Mouse (Mus musculus): ENCODE data around the gene Slc4a8. TPM values are rescaled to one million over a fixed set of nuclear protein-coding genes. Genes with fewer than 3 reads are reported as not detected.
A peak's percentile ranks its signal among the peaks of the same experiment; 100 is the strongest.
"Not testable (repeated sequence)": the region's sequence is repeated elsewhere in the genome, so short reads cannot be mapped to it uniquely, and the experiment has no call there.

Slc4a8 gene
- polyA plus RNA-seq, 1 experiment: 30.1 TPM

GRCm38 (mm10) chr15:100821824-100822223, 60.3 kb downstream of the Slc4a8 start:
- WGBS: 65% methylated on average over 8 of the region's 8 CpGs
- Histone ChIP-seq H3K27ac (ENCODE audit: insufficient read depth, low read length) (no peak overlapping the region), H3K4me1 (ENCODE audit: control insufficient read depth, insufficient read depth, low read length) (no peaks in the 10 kb centered on the region), H3K27me3 (ENCODE audit: control insufficient read depth, insufficient read depth, low read length) (no peaks in the 10 kb centered on the region), H3K4me3 (replicated peaks; ENCODE audit: insufficient read depth, low read depth, low read length) (no peak overlapping the region)
- TF ChIP-seq CTCF (IDR thresholded peaks at IDR 0.05; ENCODE audit: borderline replicate concordance, insufficient read depth, low read depth, low read length) (0 out of 2 replicates have a peak, but pooled peaks have one; percentile 14), POLR2A (IDR thresholded peaks at IDR 0.05; ENCODE audit: borderline replicate concordance, insufficient read depth, low read length) (no peak)
- no peak for DNase-seq

- not testable (repeated sequence) for H3K27me3 ChIP-seq (ENCODE audit: control insufficient read depth, insufficient read depth, low read length); H3K4me1 ChIP-seq (ENCODE audit: control insufficient read depth, insufficient read depth, low read length); H3K27ac ChIP-seq (ENCODE audit: insufficient read depth, low read length); H3K4me3 ChIP-seq (replicated peaks; ENCODE audit: insufficient read depth, low read depth, low read length); DNase-seq
- 24% methylated on average over 4 of the region's 4 CpGs for WGBS
Observed at GRCm38 (mm10) chr15:100822370-100822769, 60.8 kb downstream of the Slc4a8 start.

- H3K27me3 ChIP-seq (ENCODE audit: control insufficient read depth, insufficient read depth, low read length): no peaks in the 10 kb centered on the region
- WGBS: 12% methylated on average over 26 of the region's 26 CpGs
- H3K4me1 ChIP-seq (ENCODE audit: control insufficient read depth, insufficient read depth, low read length): no peaks in the 10 kb centered on the region
- DNase-seq: peak in 1 of 2 experiments; percentile 18
- no peak for TF ChIP-seq POLR2A (IDR thresholded peaks at IDR 0.05; ENCODE audit: borderline replicate concordance, insufficient read depth, low read length)
- TF ChIP-seq CTCF (IDR thresholded peaks at IDR 0.05; ENCODE audit: borderline replicate concordance, insufficient read depth, low read depth, low read length): no peak
- peak overlapping the region; percentile 0 for H3K4me3 ChIP-seq (replicated peaks; ENCODE audit: insufficient read depth, low read depth, low read length)
- no peak overlapping the region for H3K27ac ChIP-seq (ENCODE audit: insufficient read depth, low read length)
Observed at GRCm38 (mm10) chr15:100825249-100825856, 63.8 kb downstream of the Slc4a8 start.

DNA sequence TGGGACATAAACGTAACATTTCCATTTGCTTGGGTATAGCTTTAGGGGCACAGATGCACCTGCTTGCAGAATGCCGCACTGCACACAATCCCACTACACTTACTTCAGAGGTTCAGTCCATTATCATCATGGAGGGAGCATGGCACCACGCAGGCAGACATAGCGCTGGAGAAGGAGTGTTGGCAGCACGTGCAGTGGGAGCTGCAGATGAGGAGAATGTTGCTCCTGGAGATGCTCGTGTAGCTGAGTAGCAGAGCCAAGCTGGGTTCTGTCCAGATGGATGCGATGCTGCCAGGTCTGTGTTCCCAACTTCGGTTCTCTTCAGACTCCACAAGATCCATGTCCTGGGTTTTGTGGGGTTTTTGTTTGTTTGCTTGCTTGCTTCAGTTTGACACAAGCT, 64.5 kb downstream of the Slc4a8 start:
- WGBS: 52% methylated on average over 8 of the region's 8 CpGs
- no peak overlapping the region for H3K27ac ChIP-seq (ENCODE audit: insufficient read depth, low read length)
- DNase-seq: no peak
- TF ChIP-seq CTCF (IDR thresholded peaks at IDR 0.05; ENCODE audit: borderline replicate concordance, insufficient read depth, low read depth, low read length): no peak
- H3K4me3 ChIP-seq (replicated peaks; ENCODE audit: insufficient read depth, low read depth, low read length): no peak overlapping the region
- H3K27me3 ChIP-seq (ENCODE audit: control insufficient read depth, insufficient read depth, low read length): no peaks in the 10 kb centered on the region
- H3K4me1 ChIP-seq (ENCODE audit: control insufficient read depth, insufficient read depth, low read length): no peaks in the 10 kb centered on the region

DNA sequence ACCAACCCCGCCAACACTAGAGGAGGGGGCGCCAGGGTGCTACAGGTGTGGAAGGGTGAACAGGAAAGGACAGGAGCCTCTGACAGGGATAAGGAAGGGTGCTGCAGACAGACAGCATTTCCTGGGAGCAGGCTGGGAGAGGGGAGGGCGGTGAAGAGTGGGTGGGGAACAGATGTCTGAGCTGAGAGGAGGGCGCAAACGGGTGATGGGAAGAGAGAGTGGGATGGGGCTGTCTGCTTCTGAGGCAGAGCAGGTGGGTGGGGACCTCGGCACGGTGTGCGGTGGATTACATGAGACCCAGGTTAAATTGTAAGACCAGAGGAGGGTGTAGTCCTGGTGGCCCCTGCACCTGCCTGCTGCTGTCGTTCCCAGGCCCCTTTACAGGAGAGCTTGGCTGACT, 68.2 kb downstream of the Slc4a8 start:
- 78% methylated on average over 9 of the region's 9 CpGs for WGBS

DNA sequence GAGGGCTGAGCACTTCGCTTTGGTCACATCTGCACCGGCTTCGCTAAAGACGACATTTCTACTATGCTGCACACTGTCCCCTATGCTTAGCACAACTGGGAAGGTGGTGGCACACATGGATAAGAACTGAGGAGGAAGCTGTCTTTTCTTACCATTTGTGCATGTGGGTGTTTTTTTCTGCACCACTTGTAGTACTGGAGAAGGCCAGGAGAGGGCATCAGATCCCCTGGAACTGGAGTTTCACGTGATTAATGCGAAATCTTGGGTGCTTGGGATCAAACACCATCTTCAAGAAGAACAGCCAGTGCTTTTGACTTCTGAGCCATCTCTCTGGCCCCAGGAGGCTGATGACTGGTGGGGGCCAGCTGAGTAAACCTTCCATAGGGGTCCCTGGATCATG, 69.1 kb downstream of the Slc4a8 start:
- Histone ChIP-seq H3K27ac (ENCODE audit: insufficient read depth, low read length) (no peak overlapping the region), H3K4me3 (replicated peaks; ENCODE audit: insufficient read depth, low read depth, low read length) (no peak overlapping the region), H3K4me1 (ENCODE audit: control insufficient read depth, insufficient read depth, low read length) (no peaks in the 10 kb centered on the region), H3K27me3 (ENCODE audit: control insufficient read depth, insufficient read depth, low read length) (no peaks in the 10 kb centered on the region)
- no peak for DNase-seq
- 62% methylated on average over 6 of the region's 6 CpGs for WGBS
- TF ChIP-seq POLR2A (IDR thresholded peaks at IDR 0.05; ENCODE audit: borderline replicate concordance, insufficient read depth, low read length) (no peak), CTCF (IDR thresholded peaks at IDR 0.05; ENCODE audit: borderline replicate concordance, insufficient read depth, low read depth, low read length) (peak; percentile 26; the same call in 1 of the 2 replicates)

More for the DNA sequence above, 68.2 kb downstream of the Slc4a8 start:
- Histone ChIP-seq H3K27me3 (ENCODE audit: control insufficient read depth, insufficient read depth, low read length) (no peaks in the 10 kb centered on the region), H3K4me1 (ENCODE audit: control insufficient read depth, insufficient read depth, low read length) (no peaks in the 10 kb centered on the region), H3K27ac (ENCODE audit: insufficient read depth, low read length) (no peak overlapping the region), H3K4me3 (replicated peaks; ENCODE audit: insufficient read depth, low read depth, low read length) (no peak overlapping the region)
- DNase-seq: no peak
- TF ChIP-seq POLR2A (IDR thresholded peaks at IDR 0.05; ENCODE audit: borderline replicate concordance, insufficient read depth, low read length) (no peak), CTCF (IDR thresholded peaks at IDR 0.05; ENCODE audit: borderline replicate concordance, insufficient read depth, low read depth, low read length) (no peak)

GRCm38 (mm10) chr15:100832144-100832543, 70.6 kb downstream of the Slc4a8 start:
- no peak overlapping the region for H3K27ac ChIP-seq (ENCODE audit: insufficient read depth, low read length)
- TF ChIP-seq POLR2A (IDR thresholded peaks at IDR 0.05; ENCODE audit: borderline replicate concordance, insufficient read depth, low read length) (no peak), CTCF (IDR thresholded peaks at IDR 0.05; ENCODE audit: borderline replicate concordance, insufficient read depth, low read depth, low read length) (no peak)
- no peaks in the 10 kb centered on the region for H3K27me3 ChIP-seq (ENCODE audit: control insufficient read depth, insufficient read depth, low read length)
- DNase-seq: no peak
- no peaks in the 10 kb centered on the region for H3K4me1 ChIP-seq (ENCODE audit: control insufficient read depth, insufficient read depth, low read length)
- no peak overlapping the region for H3K4me3 ChIP-seq (replicated peaks; ENCODE audit: insufficient read depth, low read depth, low read length)
- 76% methylated on average over 8 of the region's 8 CpGs for WGBS

GRCm38 (mm10) chr15:100832784-100833183, 71.2 kb downstream of the Slc4a8 start:
- H3K4me3 ChIP-seq (replicated peaks; ENCODE audit: insufficient read depth, low read depth, low read length): no peak overlapping the region
- no peak for TF ChIP-seq POLR2A (IDR thresholded peaks at IDR 0.05; ENCODE audit: borderline replicate concordance, insufficient read depth, low read length)
- no peak for TF ChIP-seq CTCF (IDR thresholded peaks at IDR 0.05; ENCODE audit: borderline replicate concordance, insufficient read depth, low read depth, low read length)
- H3K27ac ChIP-seq (ENCODE audit: insufficient read depth, low read length): no peak overlapping the region
- 31% methylated on average over 7 of the region's 7 CpGs for WGBS
- H3K27me3 ChIP-seq (ENCODE audit: control insufficient read depth, insufficient read depth, low read length): no peaks in the 10 kb centered on the region
- H3K4me1 ChIP-seq (ENCODE audit: control insufficient read depth, insufficient read depth, low read length): no peaks in the 10 kb centered on the region
- no peak for DNase-seq
